Mouse (Mus musculus): Measurements from ENCODE around the gene Uxs1. TPM values are rescaled to one million over a fixed set of nuclear protein-coding genes. Genes with fewer than 3 reads are reported as not detected.

Uxs1 gene
- polyA plus RNA-seq, 1 experiment = 44.2 TPM

GRCm38 (mm10) chr1:43830096-43830495 is 2.5 kb upstream of the Uxs1 start:
- no peak overlapping the region for H3K27ac ChIP-seq (ENCODE audit: insufficient read depth, low read length)
- TF ChIP-seq POLR2A (IDR thresholded peaks at IDR 0.05; ENCODE audit: low read depth, low read length) = no peak
- no peak for TF ChIP-seq CTCF (IDR thresholded peaks at IDR 0.05; ENCODE audit: borderline replicate concordance, insufficient read depth, low read length)
- H3K4me3 ChIP-seq (ENCODE audit: insufficient read depth, low read length) = no peak overlapping the region
- no peaks in the 10 kb centered on the region for H3K4me1 ChIP-seq (ENCODE audit: control insufficient read depth, insufficient read depth, low read length)

DNA sequence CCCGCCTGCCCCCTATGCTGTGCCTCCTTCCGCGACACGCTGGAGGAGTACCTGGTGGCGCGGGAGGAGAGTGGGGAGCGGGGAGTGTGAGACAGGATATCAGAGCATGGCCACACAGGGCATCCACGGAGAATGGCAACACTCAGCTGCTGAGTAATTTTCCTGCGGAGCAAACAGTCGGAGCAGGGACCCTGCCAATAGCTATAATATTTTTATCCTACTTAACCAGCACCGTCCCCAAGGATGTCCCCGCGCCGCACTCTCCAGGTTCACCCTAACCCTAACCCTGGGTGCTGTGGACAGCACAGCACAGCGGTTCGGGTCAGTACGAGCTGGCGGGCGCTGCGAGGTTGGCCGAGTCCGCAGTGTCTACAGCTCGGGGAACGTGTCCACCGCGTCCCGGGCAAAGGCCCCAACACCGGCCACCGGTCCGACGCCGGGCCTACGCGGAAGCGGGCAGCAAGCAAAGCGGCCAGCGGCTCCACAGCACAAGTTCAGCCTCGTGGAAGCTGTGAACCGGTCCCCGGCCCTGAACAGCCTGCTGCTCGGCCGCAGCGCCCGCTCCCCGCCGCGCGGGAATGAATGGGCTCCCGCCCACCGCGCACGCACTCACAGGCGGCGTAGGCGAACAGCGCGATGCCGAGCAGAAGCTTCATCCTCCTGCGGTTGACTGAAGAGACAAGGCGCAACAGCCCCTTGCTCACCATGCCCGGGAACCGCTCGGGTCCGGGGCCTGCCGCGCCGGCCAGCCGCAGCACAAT is 418 bp downstream of the Uxs1 start:
- peak overlapping the region; percentile 47 for H3K27ac ChIP-seq (ENCODE audit: insufficient read depth, low read length)
- H3K4me3 ChIP-seq (ENCODE audit: insufficient read depth, low read length) = peak overlapping the region; percentile 71
- TF ChIP-seq CTCF (IDR thresholded peaks at IDR 0.05; ENCODE audit: borderline replicate concordance, insufficient read depth, low read length) (no peak), POLR2A (IDR thresholded peaks at IDR 0.05; ENCODE audit: low read depth, low read length) (peak; percentile 96)
- no peaks in the 10 kb centered on the region for H3K4me1 ChIP-seq (ENCODE audit: control insufficient read depth, insufficient read depth, low read length)

DNA sequence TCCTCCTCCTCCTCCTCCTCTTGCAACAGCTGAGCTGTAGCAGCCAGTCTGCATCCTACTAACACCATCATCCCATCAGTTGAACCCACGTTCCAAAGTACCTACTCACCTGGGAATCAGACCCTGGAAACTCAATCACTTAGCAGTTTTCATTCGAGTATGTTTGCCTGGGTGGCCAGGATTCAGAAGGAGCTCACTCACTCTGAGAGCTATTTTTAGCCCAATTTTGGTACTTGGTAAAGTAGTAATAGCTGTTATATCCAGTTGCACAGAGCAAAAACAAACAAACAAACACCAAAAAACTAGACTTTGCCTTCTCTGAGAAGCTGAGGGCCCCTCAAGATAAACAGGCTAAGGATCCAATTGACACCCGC is 985 bp downstream of the Uxs1 start:
- H3K4me3 ChIP-seq (ENCODE audit: insufficient read depth, low read length) = peak overlapping the region; percentile 71
- TF ChIP-seq POLR2A (IDR thresholded peaks at IDR 0.05; ENCODE audit: low read depth, low read length) (no peak), CTCF (IDR thresholded peaks at IDR 0.05; ENCODE audit: borderline replicate concordance, insufficient read depth, low read length) (no peak)
- H3K4me1 ChIP-seq (ENCODE audit: control insufficient read depth, insufficient read depth, low read length) = no peaks in the 10 kb centered on the region
- H3K27ac ChIP-seq (ENCODE audit: insufficient read depth, low read length) = peak overlapping the region; percentile 47; the same call in 1 of the 2 replicates

DNA sequence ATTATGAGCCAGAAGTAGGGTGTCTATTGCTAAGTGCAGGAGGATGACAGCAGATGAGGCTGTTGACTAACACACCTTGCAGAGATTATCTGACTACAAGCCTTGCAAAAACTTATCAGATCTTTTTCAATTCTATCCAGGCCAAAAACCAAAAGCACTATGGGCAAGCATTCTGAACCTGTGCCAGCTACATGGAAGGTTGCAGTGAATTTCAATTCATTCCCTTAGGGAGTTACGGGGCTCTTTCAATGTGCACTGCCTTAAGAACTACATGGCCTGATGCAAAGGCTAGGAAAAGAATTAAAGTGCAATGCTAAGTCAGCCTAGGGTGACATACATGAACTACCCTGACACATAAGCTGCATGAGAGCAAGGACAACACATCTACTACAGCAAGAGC is 4.2 kb downstream of the Uxs1 start:
- no peak for TF ChIP-seq POLR2A (IDR thresholded peaks at IDR 0.05; ENCODE audit: low read depth, low read length)
- no peak for TF ChIP-seq CTCF (IDR thresholded peaks at IDR 0.05; ENCODE audit: borderline replicate concordance, insufficient read depth, low read length)
- H3K4me3 ChIP-seq (ENCODE audit: insufficient read depth, low read length) = no peak overlapping the region

DNA sequence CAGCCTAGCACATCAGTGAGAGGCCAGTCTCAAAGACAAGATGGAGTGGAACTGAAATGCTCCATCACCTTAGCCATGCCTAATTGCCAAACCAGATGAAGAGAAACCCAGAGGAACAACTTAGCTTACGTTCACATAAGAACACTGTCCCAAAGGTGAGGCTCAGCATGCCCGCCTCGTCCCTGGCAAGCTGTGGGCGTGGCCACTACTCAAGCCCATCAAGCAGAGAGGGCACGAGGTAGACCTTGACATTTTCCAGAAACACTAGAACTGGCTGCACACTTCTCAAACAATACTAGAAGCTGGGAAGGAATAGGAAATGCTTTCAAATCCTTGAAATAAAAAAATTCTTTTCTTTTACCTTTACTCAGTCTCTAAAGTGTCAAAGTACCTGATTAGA is 5.0 kb downstream of the Uxs1 start:
- Histone ChIP-seq H3K4me3 (ENCODE audit: insufficient read depth, low read length) (no peak overlapping the region), H3K27ac (ENCODE audit: insufficient read depth, low read length) (no peak overlapping the region), H3K4me1 (ENCODE audit: control insufficient read depth, insufficient read depth, low read length) (peaks cover 17% of the 10 kb centered on the region)
- no peak for TF ChIP-seq POLR2A (IDR thresholded peaks at IDR 0.05; ENCODE audit: low read depth, low read length)
- TF ChIP-seq CTCF (IDR thresholded peaks at IDR 0.05; ENCODE audit: borderline replicate concordance, insufficient read depth, low read length) = no peak

More for the DNA sequence above, 4.2 kb downstream of the Uxs1 start:
- Histone ChIP-seq H3K4me1 (ENCODE audit: control insufficient read depth, insufficient read depth, low read length) (peaks cover 12% of the 10 kb centered on the region), H3K27ac (ENCODE audit: insufficient read depth, low read length) (no peak overlapping the region)

- Histone ChIP-seq H3K4me3 (ENCODE audit: insufficient read depth, low read length) (no peak overlapping the region), H3K4me1 (ENCODE audit: control insufficient read depth, insufficient read depth, low read length) (peaks cover 17% of the 10 kb centered on the region), H3K27ac (ENCODE audit: insufficient read depth, low read length) (no peak overlapping the region)
- no peak for TF ChIP-seq CTCF (IDR thresholded peaks at IDR 0.05; ENCODE audit: borderline replicate concordance, insufficient read depth, low read length)
- TF ChIP-seq POLR2A (IDR thresholded peaks at IDR 0.05; ENCODE audit: low read depth, low read length) = no peak
Measured at GRCm38 (mm10) chr1:43821804-43822203, 5.8 kb downstream of the Uxs1 start.

- TF ChIP-seq POLR2A (IDR thresholded peaks at IDR 0.05; ENCODE audit: low read depth, low read length) = no peak
- no peak for TF ChIP-seq CTCF (IDR thresholded peaks at IDR 0.05; ENCODE audit: borderline replicate concordance, insufficient read depth, low read length)
- Histone ChIP-seq H3K4me1 (ENCODE audit: control insufficient read depth, insufficient read depth, low read length) (peaks cover 17% of the 10 kb centered on the region), H3K4me3 (ENCODE audit: insufficient read depth, low read length) (no peak overlapping the region), H3K27ac (ENCODE audit: insufficient read depth, low read length) (no peak overlapping the region)
Measured at GRCm38 (mm10) chr1:43820571-43820970, 7.0 kb downstream of the Uxs1 start.

GRCm38 (mm10) chr1:43819091-43819490 is 8.5 kb downstream of the Uxs1 start:
- no peak for TF ChIP-seq CTCF (IDR thresholded peaks at IDR 0.05; ENCODE audit: borderline replicate concordance, insufficient read depth, low read length)
- Histone ChIP-seq H3K4me1 (ENCODE audit: control insufficient read depth, insufficient read depth, low read length) (peaks cover 17% of the 10 kb centered on the region), H3K27ac (ENCODE audit: insufficient read depth, low read length) (peak overlapping the region; percentile 57), H3K4me3 (ENCODE audit: insufficient read depth, low read length) (no peak overlapping the region)

GRCm38 (mm10) chr1:43818356-43818755 is 9.2 kb downstream of the Uxs1 start:
- Histone ChIP-seq H3K4me1 (ENCODE audit: control insufficient read depth, insufficient read depth, low read length) (peaks cover 17% of the 10 kb centered on the region), H3K4me3 (ENCODE audit: insufficient read depth, low read length) (no peak overlapping the region), H3K27ac (ENCODE audit: insufficient read depth, low read length) (no peak overlapping the region)
- TF ChIP-seq POLR2A (IDR thresholded peaks at IDR 0.05; ENCODE audit: low read depth, low read length) = no peak
- no peak for TF ChIP-seq CTCF (IDR thresholded peaks at IDR 0.05; ENCODE audit: borderline replicate concordance, insufficient read depth, low read length)

DNA sequence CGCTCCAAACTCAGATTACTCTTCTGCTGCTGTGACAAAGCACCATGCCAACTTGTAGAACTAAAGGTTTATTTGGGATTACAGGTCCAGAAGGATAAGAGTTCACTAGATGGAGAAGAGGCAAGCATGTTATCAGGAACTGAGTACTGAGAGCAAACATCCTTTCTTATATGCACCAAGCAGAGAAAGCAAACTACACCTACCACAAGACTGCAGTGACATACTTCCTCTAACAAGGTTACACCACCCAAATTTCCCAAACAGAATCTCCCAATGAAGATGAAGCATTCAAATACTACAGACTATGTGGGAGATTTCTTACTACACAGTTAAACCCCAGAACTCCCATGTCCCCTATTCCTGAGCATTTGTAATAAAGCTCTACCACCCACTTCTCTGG is 15.8 kb downstream of the Uxs1 start:
- Histone ChIP-seq H3K4me3 (ENCODE audit: insufficient read depth, low read length) (no peak overlapping the region), H3K27ac (ENCODE audit: insufficient read depth, low read length) (no peak overlapping the region)
- TF ChIP-seq POLR2A (IDR thresholded peaks at IDR 0.05; ENCODE audit: low read depth, low read length) (no peak), CTCF (IDR thresholded peaks at IDR 0.05; ENCODE audit: borderline replicate concordance, insufficient read depth, low read length) (no peak)

More for the DNA sequence above, 15.8 kb downstream of the Uxs1 start:
- no peaks in the 10 kb centered on the region for H3K4me1 ChIP-seq (ENCODE audit: control insufficient read depth, insufficient read depth, low read length)
